Mouse (Mus musculus): ENCODE measurements around the gene Trim60.

Trim60 gene

GRCm38 (mm10) chr8:64987731-64988130 is 30.7 kb downstream of the Trim60 start, which contains the start of gene Trim75:
Gene Trim75, minus strand, starts transcription at chr8:64987831.
- 93% methylated on average over 4 of the region's 4 CpGs for WGBS

GRCm38 (mm10) chr8:64983150-64983897 is 35.1 kb downstream of the Trim60 start:
- 78% methylated on average over 20 of the region's 20 CpGs for WGBS

- WGBS: 84% methylated on average over 9 of the region's 9 CpGs
Observed at GRCm38 (mm10) chr8:64959025-64959424, 59.4 kb downstream of the Trim60 start.

- WGBS: 73% methylated on average over 6 of the region's 6 CpGs
Observed at GRCm38 (mm10) chr8:64952101-64952500, 66.3 kb downstream of the Trim60 start.

All from cerebral cortex, adult 2 months (tissue).